Mouse (Mus musculus): ENCODE data around the gene Creb3. TPM values are rescaled to one million over a fixed set of nuclear protein-coding genes. Genes with fewer than 3 reads are reported as not detected.

The Creb3 gene
- polyA plus RNA-seq, 1 experiment from 2014 or later, result 62.3 TPM

- 0 out of 2 replicates have a peak, but pooled peaks have one; percentile 4 for ATAC-seq (ENCODE audit: insufficient number of reproducible peaks, insufficient read depth, low FRiP score, low read depth)
- H3K4me1 ChIP-seq (ENCODE audit: control insufficient read depth in 2 of 2, insufficient read depth in 2 of 2, low read length in 2 of 2), result peaks cover 34 to 46% of the 10 kb centered on the region in 2 experiments
- H3K36me3 ChIP-seq (ENCODE audit: control insufficient read depth, insufficient read depth, low read length), result peaks cover 48% of the 10 kb centered on the region
Measured at GRCm38 (mm10) chr4:43558028-43558630, 4.0 kb upstream of the Creb3 start.

GRCm38 (mm10) chr4:43558631-43559356, 3.3 kb upstream of the Creb3 start:
- Histone ChIP-seq H3K4me3 (ENCODE audit: control insufficient read depth in 1 of 2, insufficient read depth in 1 of 2, low read depth in 1 of 2, low read length in 2 of 2) (peak overlapping the region; percentile 23 to 93), H3K27me3 (ENCODE audit: control insufficient read depth, insufficient read depth, low read length) (no peaks in the 10 kb centered on the region), H3K27ac (replicated peaks in 1 of 2; ENCODE audit: control insufficient read depth in 1 of 2, insufficient read depth in 1 of 2, low read depth in 2 of 2, low read length in 2 of 2) (peak overlapping the region; percentile 97 to 100), H3K4me2 (ENCODE audit: low read length) (peak overlapping the region; percentile 88), H3K9me3 (ENCODE audit: control insufficient read depth, low read length) (no peaks in the 10 kb centered on the region), H3K4me1 (ENCODE audit: control insufficient read depth in 2 of 2, insufficient read depth in 2 of 2, low read length in 2 of 2) (peaks cover 37 to 53% of the 10 kb centered on the region in 2 experiments), H3K9ac (ENCODE audit: low read length) (peak overlapping the region; percentile 99), H3K36me3 (ENCODE audit: control insufficient read depth, insufficient read depth, low read length) (peaks cover 47% of the 10 kb centered on the region)
- peak; percentile 26 for ATAC-seq (ENCODE audit: insufficient number of reproducible peaks, insufficient read depth, low FRiP score, low read depth)
- WGBS, result 9% methylated on average over 13 of the region's 13 CpGs

More at GRCm38 (mm10) chr4:43558028-43558630, 4.0 kb upstream of the Creb3 start:
- 2% methylated on average over 5 of the region's 5 CpGs for WGBS
- Histone ChIP-seq H3K4me3 (ENCODE audit: control insufficient read depth in 1 of 2, insufficient read depth in 1 of 2, low read depth in 1 of 2, low read length in 2 of 2) (peak overlapping the region; percentile 8 to 93), H3K9me3 (ENCODE audit: control insufficient read depth, low read length) (no peaks in the 10 kb centered on the region), H3K27me3 (ENCODE audit: control insufficient read depth, insufficient read depth, low read length) (no peaks in the 10 kb centered on the region), H3K27ac (replicated peaks in 1 of 2; ENCODE audit: control insufficient read depth in 1 of 2, insufficient read depth in 1 of 2, low read depth in 2 of 2, low read length in 2 of 2) (peak overlapping the region; percentile 97 to 100), H3K9ac (ENCODE audit: low read length) (peak overlapping the region; percentile 99), H3K4me2 (ENCODE audit: low read length) (peak overlapping the region; percentile 88)

GRCm38 (mm10) chr4:43559519-43560242, 2.5 kb upstream of the Creb3 start:
- peak overlapping the region; percentile 41 to 93 for H3K4me3 ChIP-seq (ENCODE audit: control insufficient read depth in 1 of 2, insufficient read depth in 1 of 2, low read depth in 1 of 2, low read length in 2 of 2)
- H3K4me2 ChIP-seq (ENCODE audit: low read length), result peak overlapping the region; percentile 88
- no peak for ATAC-seq (ENCODE audit: insufficient number of reproducible peaks, insufficient read depth, low FRiP score, low read depth)
- peaks cover 42% of the 10 kb centered on the region for H3K36me3 ChIP-seq (ENCODE audit: control insufficient read depth, insufficient read depth, low read length)
- 49% methylated on average over 13 of the region's 13 CpGs for whole genome bisulfite sequencing
- H3K9me3 ChIP-seq (ENCODE audit: control insufficient read depth, low read length), result no peaks in the 10 kb centered on the region
- H3K27ac ChIP-seq (replicated peaks in 1 of 2; ENCODE audit: control insufficient read depth in 1 of 2, insufficient read depth in 1 of 2, low read depth in 2 of 2, low read length in 2 of 2), result peak overlapping the region; percentile 79 to 100
- peak overlapping the region; percentile 99 for H3K9ac ChIP-seq (ENCODE audit: low read length)
- peaks cover 39 to 58% of the 10 kb centered on the region in 2 experiments for H3K4me1 ChIP-seq (ENCODE audit: control insufficient read depth in 2 of 2, insufficient read depth in 2 of 2, low read length in 2 of 2)
- no peaks in the 10 kb centered on the region for H3K27me3 ChIP-seq (ENCODE audit: control insufficient read depth, insufficient read depth, low read length)

- no peak for ATAC-seq (ENCODE audit: insufficient number of reproducible peaks, insufficient read depth, low FRiP score, low read depth)
- 4% methylated on average over 6 of the region's 6 CpGs for WGBS
Measured at GRCm38 (mm10) chr4:43560243-43560611, 1.9 kb upstream of the Creb3 start.

GRCm38 (mm10) chr4:43560976-43561375, 1.2 kb upstream of the Creb3 start:
- H3K4me3 ChIP-seq (ENCODE audit: control insufficient read depth in 1 of 2, insufficient read depth in 1 of 2, low read depth in 1 of 2, low read length in 2 of 2), result peak overlapping the region; percentile 52 to 93
- H3K36me3 ChIP-seq (ENCODE audit: control insufficient read depth, insufficient read depth, low read length), result peaks cover 42% of the 10 kb centered on the region
- H3K9ac ChIP-seq (ENCODE audit: low read length), result peak overlapping the region; percentile 99
- ATAC-seq (ENCODE audit: insufficient number of reproducible peaks, insufficient read depth, low FRiP score, low read depth), result no peak
- peak overlapping the region; percentile 79 to 100 for H3K27ac ChIP-seq (replicated peaks in 1 of 2; ENCODE audit: control insufficient read depth in 1 of 2, insufficient read depth in 1 of 2, low read depth in 2 of 2, low read length in 2 of 2)
- no peaks in the 10 kb centered on the region for H3K27me3 ChIP-seq (ENCODE audit: control insufficient read depth, insufficient read depth, low read length)
- 13% methylated on average over 2 of the region's 2 CpGs for WGBS
- no peaks in the 10 kb centered on the region for H3K9me3 ChIP-seq (ENCODE audit: control insufficient read depth, low read length)
- H3K4me2 ChIP-seq (ENCODE audit: low read length), result peak overlapping the region; percentile 88
- H3K4me1 ChIP-seq (ENCODE audit: control insufficient read depth in 2 of 2, insufficient read depth in 2 of 2, low read length in 2 of 2), result peaks cover 39 to 58% of the 10 kb centered on the region in 2 experiments

More at GRCm38 (mm10) chr4:43560243-43560611, 1.9 kb upstream of the Creb3 start:
- Histone ChIP-seq H3K4me3 (ENCODE audit: control insufficient read depth in 1 of 2, insufficient read depth in 1 of 2, low read depth in 1 of 2, low read length in 2 of 2) (peak overlapping the region; percentile 41 to 93), H3K27ac (replicated peaks in 1 of 2; ENCODE audit: control insufficient read depth in 1 of 2, insufficient read depth in 1 of 2, low read depth in 2 of 2, low read length in 2 of 2) (peak overlapping the region; percentile 79 to 100), H3K9ac (ENCODE audit: low read length) (peak overlapping the region; percentile 99), H3K4me1 (ENCODE audit: control insufficient read depth in 2 of 2, insufficient read depth in 2 of 2, low read length in 2 of 2) (peaks cover 39 to 58% of the 10 kb centered on the region in 2 experiments), H3K4me2 (ENCODE audit: low read length) (peak overlapping the region; percentile 88), H3K27me3 (ENCODE audit: control insufficient read depth, insufficient read depth, low read length) (no peaks in the 10 kb centered on the region), H3K9me3 (ENCODE audit: control insufficient read depth, low read length) (no peaks in the 10 kb centered on the region), H3K36me3 (ENCODE audit: control insufficient read depth, insufficient read depth, low read length) (peaks cover 42% of the 10 kb centered on the region)

GRCm38 (mm10) chr4:43561436-43561996, 616 bp upstream of the Creb3 start:
- Histone ChIP-seq H3K27ac (replicated peaks in 1 of 2; ENCODE audit: control insufficient read depth in 1 of 2, insufficient read depth in 1 of 2, low read depth in 2 of 2, low read length in 2 of 2) (peak overlapping the region; percentile 100), H3K9ac (ENCODE audit: low read length) (peak overlapping the region; percentile 99), H3K36me3 (ENCODE audit: control insufficient read depth, insufficient read depth, low read length) (peaks cover 42% of the 10 kb centered on the region), H3K27me3 (ENCODE audit: control insufficient read depth, insufficient read depth, low read length) (no peaks in the 10 kb centered on the region), H3K9me3 (ENCODE audit: control insufficient read depth, low read length) (no peaks in the 10 kb centered on the region), H3K4me3 (ENCODE audit: control insufficient read depth in 1 of 2, insufficient read depth in 1 of 2, low read depth in 1 of 2, low read length in 2 of 2) (peak overlapping the region; percentile 93 to 99), H3K4me1 (ENCODE audit: control insufficient read depth in 2 of 2, insufficient read depth in 2 of 2, low read length in 2 of 2) (peaks cover 39 to 58% of the 10 kb centered on the region in 2 experiments), H3K4me2 (ENCODE audit: low read length) (peak overlapping the region; percentile 88)
- WGBS, result 1% methylated on average over 16 of the region's 16 CpGs
- ATAC-seq (ENCODE audit: insufficient number of reproducible peaks, insufficient read depth, low FRiP score, low read depth), result no peak
